In genomic region chr3:116961354-116962142, GRCm38 (mm10) we compare ENCODE assay signal across 22 mouse cellular contexts. TPM values are rescaled to one million over a fixed set of nuclear protein-coding genes. Genes with fewer than 3 reads are reported as not detected.
"Had no signal": no experiment of that assay in that cellular context is flagged by ENCODE, and none has a peak within 500 bp of the region (broad histone marks: within the 10 kb centered on the region; RNA-seq: fewer than 3 reads in every experiment).

No protein-coding gene starts in this region.

- H3K4me1 ChIP-seq: liver, embryonic 12.5 days had no signal

- ATAC-seq: liver, embryonic 12.5 days; midbrain, embryonic 13.5 days had no signal

- H3K36me3 ChIP-seq: limb, embryonic 13.5 days; liver, embryonic 12.5 days; midbrain, embryonic 13.5 days had no signal

- H3K4me2 ChIP-seq: limb, embryonic 13.5 days; liver, embryonic 12.5 days; lung, embryonic 14.5 days; midbrain, embryonic 13.5 days had no signal

- H3K27me3 ChIP-seq: limb, embryonic 13.5 days; liver, embryonic 12.5 days; megakaryocyte, embryonic 14.5 days; midbrain, embryonic 13.5 days had no signal

- DNase-seq: kidney, adult 2 months; kidney, postnatal 36 days; left cerebral cortex, postnatal 4 days; lung, embryonic 14.5 days; lung, postnatal 10 days; right cerebral cortex, postnatal 14 days; thymus, adult 2 months; thymus, postnatal 36 days had no signal

- H3K9ac ChIP-seq: limb, embryonic 13.5 days; liver, embryonic 12.5 days; lung, embryonic 14.5 days; midbrain, embryonic 13.5 days had no signal

- H3K4me3 ChIP-seq: limb, embryonic 13.5 days; liver, embryonic 12.5 days; megakaryocyte, embryonic 14.5 days; midbrain, embryonic 13.5 days had no signal

- H3K9me3 ChIP-seq: limb, embryonic 13.5 days; liver, embryonic 12.5 days; megakaryocyte, embryonic 14.5 days; midbrain, embryonic 13.5 days had no signal

- H3K27ac ChIP-seq: limb, embryonic 13.5 days; liver, embryonic 12.5 days; macrophage; midbrain, embryonic 13.5 days had no signal

RNA-seq across cellular contexts. Expression of gene 4930455H04Rik, which starts 6.5 kb away (rescaled TPM):
- total RNA-seq: layer of hippocampus, adult 8-10 months; layer of hippocampus, postnatal 14 days; left cerebral cortex, adult 18-20 months; left cerebral cortex, postnatal 10 days; left cerebral cortex, postnatal 4 days; midbrain, postnatal 0 days had no signal
- polyA plus RNA-seq: kidney, adult 2 months; kidney, embryonic 16.5 days; limb, embryonic 13.5 days; liver, embryonic 12.5 days; liver, embryonic 16.5 days; lung, embryonic 14.5 days; macrophage; midbrain, embryonic 13.5 days; midbrain, postnatal 0 days; neural tube, embryonic 14.5 days; stomach, embryonic 16.5 days; thymus, adult 2 months had no signal

RNA-seq across cellular contexts. Expression of gene Palmd, which starts 7.2 kb away (rescaled TPM):
- polyA plus RNA-seq: macrophage had no signal
